Mouse (Mus musculus) layer of hippocampus, adult 11-12 months (tissue): ENCODE measurements around the gene Smug1.

Experiments
- DNase-seq: peaks from one replicate; pipeline ENCODE4 v3.0.0; 2022; ENCODE audit warnings: low spot score

Smug1 gene

DNA sequence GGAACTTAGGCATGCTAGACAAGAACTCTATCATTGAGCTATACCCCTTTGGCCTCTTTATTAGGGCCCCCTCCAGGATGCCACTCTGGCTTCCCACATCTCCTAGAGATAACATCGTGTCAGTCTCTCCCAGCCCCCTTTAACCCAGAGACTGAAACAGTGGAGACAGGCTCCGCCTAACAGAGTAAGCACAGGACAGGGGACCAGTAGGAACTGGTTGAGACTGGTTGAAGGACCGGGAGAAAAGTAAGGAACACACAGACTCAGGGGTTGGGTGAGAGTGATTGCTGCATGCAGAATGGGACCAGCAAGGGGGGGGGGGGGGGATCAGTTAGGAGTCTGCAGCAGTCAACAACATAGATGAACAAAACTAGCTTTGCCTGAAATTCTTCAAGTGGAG, 22.7 kb downstream of the Smug1 start:
- no peak for DNase-seq

DNA sequence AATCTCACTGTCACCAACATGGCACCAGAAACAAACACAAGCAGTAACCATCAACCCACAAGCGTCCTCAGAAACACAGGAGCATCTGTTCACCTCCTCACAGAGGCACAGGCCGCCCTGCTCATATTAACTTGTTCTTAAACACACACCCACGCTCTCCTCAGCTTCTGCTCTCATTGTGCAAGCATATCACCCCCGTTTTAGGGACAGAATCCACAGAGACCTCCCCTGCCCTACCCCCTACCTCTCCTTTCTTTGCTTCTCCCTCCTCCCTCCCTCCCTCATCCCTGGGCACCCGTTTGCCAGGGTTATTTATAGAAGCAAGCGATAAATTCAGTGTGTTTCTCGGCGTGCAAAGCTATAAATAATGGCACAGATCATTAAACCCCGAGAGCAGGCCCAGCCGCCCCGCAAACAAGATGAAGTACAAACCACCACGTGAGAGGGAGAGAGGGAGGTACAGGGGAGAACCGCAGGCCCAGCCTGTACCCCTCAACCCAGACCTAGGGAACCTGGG, 31.4 kb downstream of the Smug1 start:
- peak; percentile 74 for DNase-seq

GRCm38 (mm10) chr15:103134277-103135086, 32.4 kb downstream of the Smug1 start:
- no peak for DNase-seq

GRCm38 (mm10) chr15:103133761-103134160, 33.1 kb downstream of the Smug1 start:
- DNase-seq: no peak

GRCm38 (mm10) chr15:103130729-103131128, 36.2 kb downstream of the Smug1 start:
- DNase-seq: peak; percentile 28

- no peak for DNase-seq
Measured at GRCm38 (mm10) chr15:103129289-103129688, 37.6 kb downstream of the Smug1 start.

GRCm38 (mm10) chr15:103128056-103128833, 38.6 kb downstream of the Smug1 start:
- no peak for DNase-seq

GRCm38 (mm10) chr15:103125982-103126381, 40.9 kb downstream of the Smug1 start:
- no peak for DNase-seq

DNA sequence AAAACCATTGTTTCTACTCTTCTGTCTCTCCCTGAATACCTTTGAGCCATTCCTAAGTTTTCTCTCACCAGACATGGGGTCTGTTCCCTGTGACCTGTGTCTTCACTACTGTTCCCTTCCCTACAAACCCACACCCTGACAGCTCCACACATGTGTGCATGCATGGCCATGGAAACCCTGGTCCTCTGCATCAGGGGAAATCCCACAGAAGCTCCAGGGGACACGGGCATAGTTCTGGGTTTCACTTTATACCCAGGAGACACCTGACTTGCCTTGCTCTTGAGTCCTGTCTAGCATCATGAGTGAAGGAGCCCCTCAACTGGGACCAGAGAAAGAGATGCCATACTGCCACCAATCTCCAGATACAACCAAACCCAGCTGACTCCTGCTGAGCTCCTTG, 42.6 kb downstream of the Smug1 start:
- no peak for DNase-seq

DNA sequence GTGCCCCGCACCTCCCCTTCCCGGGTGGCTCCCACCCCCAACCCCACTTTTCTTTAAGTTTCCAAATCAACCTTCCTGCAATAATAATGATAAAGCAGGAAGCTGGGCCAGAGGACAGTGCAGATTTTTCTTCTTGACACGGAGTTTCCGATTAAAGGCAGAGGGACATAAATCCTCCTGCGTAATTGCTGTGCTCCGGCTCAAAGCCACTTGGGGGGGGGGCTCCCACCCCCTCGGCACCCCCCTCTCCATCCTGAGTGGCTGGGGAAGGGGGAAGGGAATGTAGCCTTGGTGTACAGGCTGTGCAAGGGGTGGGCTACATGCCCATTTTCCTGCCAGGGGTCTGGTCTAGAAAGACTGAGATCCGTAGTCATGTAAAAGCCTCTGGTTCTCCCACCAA, 43.5 kb downstream of the Smug1 start:
- no peak for DNase-seq

DNA sequence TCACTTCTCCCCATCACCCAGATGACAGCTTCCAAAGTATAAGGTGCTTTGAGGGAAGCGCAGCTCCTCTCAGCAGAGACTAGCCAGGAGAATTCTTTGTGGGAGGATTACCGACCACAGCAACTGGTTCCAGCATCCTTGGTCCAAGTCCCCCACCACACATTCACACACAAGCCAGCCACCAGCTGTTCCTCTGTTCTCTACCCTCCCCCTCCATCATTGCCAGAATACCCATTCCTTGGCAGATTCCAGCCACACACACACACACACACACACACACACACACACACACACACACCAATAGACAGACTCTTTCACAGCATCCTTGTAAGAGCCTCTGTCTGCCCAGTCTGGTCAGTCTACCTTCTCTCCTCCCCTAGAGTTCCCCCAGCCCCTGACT, 44.5 kb downstream of the Smug1 start:
- DNase-seq: no peak

DNA sequence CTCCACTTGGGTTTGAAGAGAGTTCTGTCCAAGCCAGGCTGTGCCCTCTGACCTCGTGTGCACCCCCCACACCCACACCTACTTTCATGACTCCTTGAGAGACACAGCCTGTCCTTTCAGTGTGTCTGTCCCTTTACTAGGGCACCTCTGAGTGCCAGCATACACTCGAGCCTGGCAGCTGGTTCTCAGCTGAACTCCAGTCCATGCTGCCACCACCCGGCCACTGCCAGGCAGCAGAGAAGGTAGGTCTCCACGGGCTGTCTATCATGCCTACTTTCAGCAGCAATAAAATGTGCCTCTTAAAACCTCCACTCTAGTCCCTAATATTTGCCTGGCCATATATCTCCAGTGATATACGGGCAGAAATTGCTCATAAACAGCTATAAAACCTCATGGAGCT, 45.5 kb downstream of the Smug1 start:
- DNase-seq: no peak

GRCm38 (mm10) chr15:103120594-103120993, 46.3 kb downstream of the Smug1 start:
- DNase-seq: no peak

GRCm38 (mm10) chr15:103115726-103116125, 51.2 kb downstream of the Smug1 start:
- DNase-seq: no peak

GRCm38 (mm10) chr15:103115256-103115655, 51.6 kb downstream of the Smug1 start:
- no peak for DNase-seq

- no peak for DNase-seq
Measured at GRCm38 (mm10) chr15:103113077-103113476, 53.8 kb downstream of the Smug1 start.

GRCm38 (mm10) chr15:103112309-103112708, 54.6 kb downstream of the Smug1 start:
- DNase-seq: no peak

DNA sequence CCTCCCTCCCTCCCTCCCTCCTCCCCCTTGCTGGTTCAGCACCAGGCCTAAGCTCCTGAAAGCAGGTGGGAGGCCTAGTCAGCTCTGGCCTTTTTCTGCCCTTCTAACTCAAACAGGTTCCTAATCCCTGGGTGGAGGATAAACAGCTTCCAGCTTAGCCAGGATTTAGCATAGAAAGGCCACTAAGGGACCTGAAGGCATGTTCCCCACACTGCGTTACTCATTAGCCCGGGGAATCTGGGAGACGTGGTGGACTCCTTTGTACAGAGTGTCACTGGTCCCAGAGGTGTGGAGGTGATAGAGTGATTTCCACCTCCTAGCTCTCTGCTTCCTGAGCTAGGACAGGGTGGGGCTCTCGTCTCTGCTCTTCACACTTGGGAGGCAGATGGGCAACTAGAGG, 57.0 kb downstream of the Smug1 start:
- no peak for DNase-seq

GRCm38 (mm10) chr15:103108066-103108676, 58.7 kb downstream of the Smug1 start:
- no peak for DNase-seq

DNA sequence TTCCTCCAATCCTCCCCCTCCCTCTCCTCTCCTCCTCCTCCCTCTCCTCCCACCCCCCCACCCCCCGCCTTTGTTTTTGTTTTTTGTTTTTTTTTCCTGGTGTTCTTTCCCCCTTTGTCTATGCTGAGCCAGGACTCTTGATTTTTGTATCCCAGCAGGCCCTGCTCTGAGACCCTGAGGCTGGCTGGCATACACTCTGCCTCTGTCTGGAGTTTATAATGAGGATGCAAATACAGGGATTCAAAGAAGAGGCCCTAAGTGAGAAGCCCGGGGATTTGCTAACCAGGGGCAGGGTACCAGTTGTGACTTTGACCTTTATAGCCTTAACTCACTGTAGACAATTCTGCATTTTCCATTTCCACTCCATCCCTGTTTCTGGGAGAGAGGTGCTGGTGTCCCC, 60.7 kb downstream of the Smug1 start:
- no peak for DNase-seq
